Mouse (Mus musculus): ENCODE results near the gene Rabgap1l. TPM values are rescaled to one million over a fixed set of nuclear protein-coding genes. Genes with fewer than 3 reads are reported as not detected.
"Not testable (repeated sequence)": the region's sequence is repeated elsewhere in the genome, so short reads cannot be mapped to it uniquely, and the experiment has no call there.

Rabgap1l gene
- polyA plus RNA-seq, 1 experiment = 6.7 TPM

GRCm38 (mm10) chr1:160713383-160713782 lies 79.6 kb downstream of the Rabgap1l start:
- no peak for DNase-seq (ENCODE audit: low read depth, low spot score)
- 93% methylated on average over 1 of the region's 1 CpGs for WGBS

- DNase-seq (ENCODE audit: low read depth, low spot score) = no peak
Measured at GRCm38 (mm10) chr1:160710539-160710938, 82.5 kb downstream of the Rabgap1l start.

- WGBS = 90% methylated on average over 2 of the region's 2 CpGs
- DNase-seq (ENCODE audit: low read depth, low spot score) = no peak
Measured at GRCm38 (mm10) chr1:160704596-160704995, 88.4 kb downstream of the Rabgap1l start.

DNA sequence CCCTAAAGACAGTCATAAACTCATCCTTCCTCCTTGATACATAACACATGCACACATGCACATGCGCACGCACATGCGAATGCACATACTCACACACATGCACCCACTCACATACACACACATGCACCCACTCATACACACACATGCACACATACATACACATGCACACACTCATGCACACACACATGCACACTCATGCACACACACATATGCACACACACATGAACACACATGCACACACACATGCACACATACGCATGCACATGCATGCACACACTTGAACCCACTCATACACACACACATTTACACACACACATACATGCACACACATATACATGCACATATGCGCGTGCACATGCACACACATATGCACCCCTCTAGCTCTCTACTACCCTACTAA lies 89.2 kb downstream of the Rabgap1l start:
- WGBS = 96% methylated on average over 6 of the region's 6 CpGs
- DNase-seq (ENCODE audit: low read depth, low spot score) = no peak

DNA sequence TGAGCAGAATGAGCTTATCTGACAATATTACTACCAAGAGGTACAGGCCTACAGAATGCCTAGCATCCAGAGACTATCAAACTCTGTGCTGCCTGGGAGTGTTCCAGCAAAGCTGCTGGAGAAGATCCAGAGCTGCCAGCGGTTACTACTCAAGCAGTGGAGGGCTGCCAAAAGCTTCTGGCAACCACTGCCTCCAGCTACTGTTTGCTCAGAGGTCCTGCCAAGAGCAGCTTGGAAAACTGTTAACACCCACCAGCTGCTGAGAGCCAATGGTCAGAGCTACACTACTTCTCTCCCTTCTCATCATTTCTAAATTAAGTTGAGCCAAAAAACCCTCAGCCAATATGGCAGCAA lies 99.9 kb downstream of the Rabgap1l start:
- 9% methylated on average over 1 of the region's 1 CpGs for WGBS
- peak; percentile 58 for DNase-seq (ENCODE audit: low read depth, low spot score)

DNA sequence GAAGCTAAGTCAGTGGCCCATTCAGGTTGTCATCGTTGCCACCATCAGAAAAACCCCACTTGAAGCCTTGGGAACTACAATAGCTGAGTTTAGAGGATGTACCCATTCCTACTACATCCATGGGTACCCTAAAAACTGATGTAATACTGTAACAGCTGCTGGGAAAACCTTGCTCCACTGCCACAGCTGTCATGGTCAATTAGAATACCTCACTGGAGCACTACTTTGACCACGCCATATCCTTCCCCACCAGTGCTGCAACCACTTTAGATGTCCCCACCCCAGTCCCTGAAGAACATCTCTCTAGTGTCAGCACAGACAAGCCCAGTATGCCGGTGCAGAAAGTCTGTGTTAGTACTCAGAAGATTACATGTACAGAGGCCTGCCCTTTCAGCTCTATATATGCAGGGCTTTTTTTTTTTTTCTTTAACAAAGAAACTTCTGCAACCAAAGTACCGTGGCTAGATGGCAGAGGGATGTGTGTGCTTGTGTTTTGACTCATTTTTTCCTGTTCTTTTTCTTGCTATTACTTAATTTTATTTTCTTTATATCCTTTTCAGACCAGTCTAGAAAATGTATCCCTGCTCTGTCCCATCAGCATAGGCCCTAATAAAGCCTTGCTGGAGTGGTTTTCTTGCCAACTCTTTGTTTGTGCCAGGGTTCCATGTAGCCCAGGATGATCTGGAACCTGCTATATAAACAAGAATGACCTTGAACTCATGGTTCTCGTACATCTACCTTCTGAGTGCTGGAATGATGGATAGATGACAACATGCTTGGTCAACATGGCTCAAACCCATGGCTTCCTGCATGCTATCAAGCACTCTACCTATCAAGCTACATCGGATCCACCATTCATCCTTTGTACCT lies 100.6 kb downstream of the Rabgap1l start:
- DNase-seq (ENCODE audit: low read depth, low spot score) = no peak
- WGBS = 64% methylated on average over 6 of the region's 6 CpGs

- no peak for DNase-seq (ENCODE audit: low read depth, low spot score)
- 55% methylated on average over 1 of the region's 1 CpGs for WGBS
Measured at GRCm38 (mm10) chr1:160691196-160691590, 101.8 kb downstream of the Rabgap1l start.

GRCm38 (mm10) chr1:160690516-160691195 lies 102.4 kb downstream of the Rabgap1l start:
- WGBS = 87% methylated on average over 7 of the region's 7 CpGs
- DNase-seq (ENCODE audit: low read depth, low spot score) = no peak

DNA sequence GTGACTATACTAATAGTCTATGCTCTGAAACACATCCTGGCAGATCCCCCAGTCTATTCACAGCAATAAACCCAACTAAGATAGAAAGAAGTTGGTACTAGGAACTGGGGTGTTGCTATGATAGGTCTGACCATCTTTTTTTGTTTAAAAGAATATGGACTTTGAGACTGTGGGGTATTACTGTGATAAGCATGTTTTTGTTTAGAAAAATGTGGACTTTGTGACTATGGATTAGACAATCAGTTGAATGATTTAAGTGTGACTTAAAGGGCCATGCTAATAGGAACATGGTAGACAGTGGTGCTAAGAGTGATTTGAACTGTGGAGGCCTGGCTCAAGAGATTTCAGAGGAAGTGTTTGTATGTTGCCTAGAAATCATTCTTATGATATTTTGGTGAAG lies 103.5 kb downstream of the Rabgap1l start:
- no peak for DNase-seq (ENCODE audit: low read depth, low spot score)

DNA sequence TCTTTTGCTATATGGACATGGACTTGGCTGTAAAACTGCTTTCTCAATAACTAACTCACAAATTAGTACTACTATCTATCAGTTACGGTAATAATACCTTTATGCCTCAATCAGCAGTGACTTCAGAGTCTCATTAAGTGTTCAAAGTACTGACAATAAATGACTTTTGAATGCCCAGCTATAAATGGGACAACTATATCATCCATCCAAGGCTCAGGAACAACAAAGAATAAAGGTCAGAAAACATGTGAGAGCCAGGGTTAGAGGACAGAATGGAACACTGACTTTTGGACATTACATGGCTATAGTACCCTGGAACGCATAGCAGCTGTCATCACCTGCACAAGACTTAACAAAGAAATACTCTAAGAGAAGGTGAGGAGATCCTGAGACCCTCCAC lies 108.8 kb downstream of the Rabgap1l start:
- WGBS = 98% methylated on average over 2 of the region's 2 CpGs
- DNase-seq (ENCODE audit: low read depth, low spot score) = no peak

GRCm38 (mm10) chr1:160681398-160682050 lies 111.5 kb downstream of the Rabgap1l start:
- 83% methylated on average over 3 of the region's 3 CpGs for WGBS
- no peak for DNase-seq (ENCODE audit: low read depth, low spot score)

DNA sequence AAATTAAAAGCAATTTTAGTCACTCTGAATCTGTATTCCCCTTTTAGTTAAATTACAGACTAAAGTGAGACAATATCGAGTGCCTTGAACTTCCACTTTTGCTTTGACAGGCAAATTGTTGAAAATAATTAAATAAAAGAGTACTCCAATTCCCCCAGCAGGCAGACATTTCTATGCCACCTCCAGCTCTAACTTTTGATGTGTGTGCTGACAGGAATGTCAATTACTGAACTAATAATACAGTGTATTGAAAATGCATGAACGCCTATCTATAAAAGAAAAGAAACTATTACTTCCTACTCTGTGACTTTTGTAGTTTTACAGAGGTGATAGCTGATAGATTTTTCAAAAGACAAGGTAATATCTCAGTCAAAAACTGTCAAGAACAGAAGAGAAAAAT lies 118.2 kb downstream of the Rabgap1l start:
- WGBS = 93% methylated on average over 2 of the region's 2 CpGs
- no peak for DNase-seq (ENCODE audit: low read depth, low spot score)

DNA sequence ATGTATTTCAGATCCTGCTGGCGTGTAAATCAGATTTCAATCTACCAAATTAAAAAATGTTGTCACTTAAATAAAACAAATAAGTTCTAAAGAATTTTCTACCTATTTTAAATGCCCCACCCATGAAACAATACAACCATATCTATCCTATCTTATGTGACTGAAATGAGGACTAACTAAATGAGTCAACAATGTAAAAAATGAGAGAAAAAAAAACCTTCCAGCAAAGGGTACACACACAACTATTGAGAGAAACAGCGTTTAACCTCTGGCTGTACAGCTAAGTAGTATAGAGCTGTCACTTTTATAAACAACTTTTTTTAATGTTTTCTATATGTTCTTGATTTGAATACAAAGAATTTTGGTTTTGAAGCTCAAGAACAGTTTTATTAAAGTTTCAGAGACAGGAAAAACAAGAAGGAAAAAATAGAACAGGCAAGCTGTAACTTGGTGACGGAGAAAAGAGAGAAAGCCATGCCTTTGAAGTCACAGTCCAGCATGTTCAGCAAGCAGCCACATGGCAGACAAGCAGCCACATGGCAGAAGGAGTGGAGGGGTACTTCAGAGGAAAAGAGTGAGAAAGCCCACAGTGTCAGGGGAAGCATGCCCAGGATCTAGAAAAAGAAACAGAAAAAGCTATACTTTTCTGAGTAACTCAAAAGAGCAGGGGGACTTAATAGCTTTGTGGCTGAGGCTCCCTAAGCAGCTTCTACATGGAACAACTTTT lies 120.8 kb downstream of the Rabgap1l start:
- DNase-seq (ENCODE audit: low read depth, low spot score) = no peak
- 78% methylated on average over 3 of the region's 3 CpGs for WGBS

GRCm38 (mm10) chr1:160655806-160656470 lies 137.1 kb downstream of the Rabgap1l start:
- 51% methylated on average over 2 of the region's 2 CpGs for WGBS
- DNase-seq (ENCODE audit: low read depth, low spot score) = no peak

GRCm38 (mm10) chr1:160651691-160652090 lies 141.3 kb downstream of the Rabgap1l start:
- DNase-seq (ENCODE audit: low read depth, low spot score) = no peak
- 52% methylated on average over 3 of the region's 3 CpGs for WGBS

GRCm38 (mm10) chr1:160645416-160645815 lies 147.6 kb downstream of the Rabgap1l start:
- 87% methylated on average over 3 of the region's 3 CpGs for WGBS
- no peak for DNase-seq (ENCODE audit: low read depth, low spot score)

- no peak for DNase-seq (ENCODE audit: low read depth, low spot score)
- WGBS = 91% methylated on average over 12 of the region's 12 CpGs
Measured at GRCm38 (mm10) chr1:160628213-160628932, 164.6 kb downstream of the Rabgap1l start.

DNA sequence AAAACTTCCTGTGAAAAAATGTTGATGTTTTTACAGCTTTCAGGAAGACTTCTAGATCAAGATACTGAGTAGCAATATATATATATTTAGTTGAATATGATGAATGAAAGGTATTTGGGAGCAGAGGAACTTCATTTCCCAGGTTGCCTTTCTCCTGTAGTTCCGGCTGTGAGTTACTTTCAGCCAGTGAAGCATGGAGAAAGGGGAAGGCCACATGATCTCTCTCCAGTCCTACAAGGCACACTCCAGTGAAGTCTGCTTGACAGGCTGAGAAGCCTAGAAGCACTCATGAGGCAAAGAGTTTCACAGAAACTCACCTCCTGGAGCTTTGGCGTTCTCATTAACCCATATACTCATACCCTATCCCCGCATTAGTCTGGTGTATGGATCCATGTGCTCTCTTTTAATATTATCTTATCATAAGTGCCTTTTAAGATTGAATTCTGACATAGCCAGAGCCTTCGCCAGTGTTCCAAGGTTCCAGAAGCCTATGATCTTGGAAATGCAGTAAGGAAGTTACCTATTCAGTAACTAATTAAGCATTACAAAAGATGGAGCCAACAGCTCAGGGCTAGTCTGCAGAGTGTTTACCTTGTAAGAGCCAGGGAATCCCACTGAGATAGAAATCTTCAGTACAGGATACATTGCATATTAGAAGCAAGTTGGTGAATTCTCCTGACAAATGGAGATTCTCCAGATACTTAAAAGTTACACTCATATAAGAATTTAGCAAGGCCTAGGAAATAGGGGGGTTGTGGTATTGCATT lies 168.5 kb downstream of the Rabgap1l start:
- not testable (repeated sequence) for DNase-seq (ENCODE audit: low read depth, low spot score)
- WGBS = 94% methylated on average over 4 of the region's 4 CpGs

Measured in large intestine, adult 2 months (tissue).